Mouse (Mus musculus): Measurements from ENCODE around the gene Mgat2.

DNA sequence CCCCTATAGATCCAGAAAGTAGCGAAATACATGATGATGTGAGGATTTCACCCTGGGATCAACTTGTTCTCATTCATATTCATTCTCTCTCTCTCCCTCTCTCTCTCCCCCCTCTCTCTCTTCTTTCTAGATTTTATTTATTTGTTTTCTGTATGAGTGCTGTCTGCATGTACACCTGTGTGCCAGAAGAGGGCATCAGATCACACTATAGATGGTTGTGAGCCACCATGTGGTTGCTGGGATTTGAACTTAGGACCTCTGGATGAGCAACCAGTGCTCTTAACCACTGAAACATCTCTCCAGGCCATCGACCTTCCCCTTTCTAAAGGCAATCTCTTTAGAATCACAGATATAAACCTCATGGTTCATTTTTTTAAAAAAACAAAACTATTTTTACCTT, 24.6 kb downstream of the Mgat2 start:
- TF ChIP-seq CTCF (IDR thresholded peaks at IDR 0.05; ENCODE audit: low read depth), result peak; percentile 50
- TF ChIP-seq EP300 (optimal IDR thresholded peaks at IDR 0.05), result no peak
